Mouse (Mus musculus) lung, adult 2 months (tissue): ENCODE measurements around the gene Slco2b1. TPM values are rescaled to one million over a fixed set of nuclear protein-coding genes. Genes with fewer than 3 reads are reported as not detected.

Source experiments
- DNase-seq: peaks from one replicate; pipeline ENCODE4 v3.0.0; 2022
- H3K4me1 ChIP-seq: fragments of 200-500 bp; 2 replicates; pipeline ENCODE4 v1.6.1; 2011; ENCODE audit warnings: low read length; ENCODE audit not compliant: control insufficient read depth, insufficient read depth
- H3K4me3 ChIP-seq: fragments of 200-500 bp; replicated peaks from 2 replicates; pipeline ENCODE3; 2011; ENCODE audit warnings: low read depth, mild to moderate bottlenecking, control low read depth, low read length; ENCODE audit errors: extremely low read depth
- CTCF ChIP-seq: fragments of 200-500 bp; IDR thresholded peaks from 2 replicates; pipeline ENCODE4 v1.5.1; 2011; ENCODE audit warnings: mild to moderate bottlenecking, low read length, control low read depth; ENCODE audit not compliant: insufficient read depth
- POLR2A ChIP-seq: fragments of 200-500 bp; IDR thresholded peaks from 2 replicates; pipeline ENCODE4 v1.6.1; 2011; ENCODE audit warnings: low read depth, mild to moderate bottlenecking, control low read depth, low read length, borderline replicate concordance; ENCODE audit errors: extremely low read depth
- WGBS: fragments of 180-500 bp; shearing (Covaris S2); methylation state at CpG from one replicate; pipeline ENCODE4 v1.1.7; 2018; 5-methylcytosine and 5-hydroxymethylcytosine counted together
- polyA plus RNA-seq: library from polyadenylated mRNA; depleted of rRNA; stranded (reverse); fragments of >200 nt; gene quantifications from 2 replicates; pipeline ENCODE4 v1.2.3, GENCODE M21; 2012

Gene Slco2b1
- polyA plus RNA-seq, 1 experiment: 16.5 TPM

- no peak for TF ChIP-seq CTCF
- TF ChIP-seq POLR2A: no peak
- 80% methylated on average over 8 of the region's 8 CpGs for WGBS
- H3K4me1 ChIP-seq: no peaks in the 10 kb centered on the region
- H3K4me3 ChIP-seq: no peak overlapping the region
- no peak for DNase-seq
Measured at GRCm38 (mm10) chr7:99673188-99673587, 38.0 kb downstream of the Slco2b1 start.

- no peak for DNase-seq
- H3K4me3 ChIP-seq: no peak overlapping the region
- TF ChIP-seq POLR2A (no peak), CTCF (no peak)
- 68% methylated on average over 9 of the region's 9 CpGs for WGBS
- H3K4me1 ChIP-seq: no peaks in the 10 kb centered on the region
Measured at GRCm38 (mm10) chr7:99671544-99672435, 39.4 kb downstream of the Slco2b1 start.

GRCm38 (mm10) chr7:99670915-99671314 lies 40.2 kb downstream of the Slco2b1 start:
- Histone ChIP-seq H3K4me3 (no peak overlapping the region), H3K4me1 (no peaks in the 10 kb centered on the region)
- no peak for TF ChIP-seq POLR2A
- TF ChIP-seq CTCF: no peak
- no peak for DNase-seq
- 78% methylated on average over 4 of the region's 4 CpGs for WGBS

- Histone ChIP-seq H3K4me3 (no peak overlapping the region), H3K4me1 (peaks cover 6% of the 10 kb centered on the region; the same call in 1 of the 2 replicates)
- TF ChIP-seq POLR2A: no peak
- TF ChIP-seq CTCF: no peak
- WGBS: 63% methylated on average over 4 of the region's 4 CpGs
- peak; percentile 24 for DNase-seq
Measured at GRCm38 (mm10) chr7:99668802-99669201, 42.3 kb downstream of the Slco2b1 start.

- DNase-seq: no peak
- WGBS: 75% methylated on average over 16 of the region's 16 CpGs
- TF ChIP-seq CTCF: no peak
- no peak for TF ChIP-seq POLR2A
- H3K4me3 ChIP-seq: no peak overlapping the region
- H3K4me1 ChIP-seq: peaks cover 6% of the 10 kb centered on the region; the same call in 1 of the 2 replicates
Measured at GRCm38 (mm10) chr7:99667096-99667495, 44.0 kb downstream of the Slco2b1 start.

- DNase-seq: peak; percentile 34
- WGBS: 75% methylated on average over 10 of the region's 10 CpGs
- Histone ChIP-seq H3K4me1 (peaks cover 6% of the 10 kb centered on the region; the same call in 1 of the 2 replicates), H3K4me3 (no peak overlapping the region)
- TF ChIP-seq POLR2A (no peak), CTCF (no peak)
Measured at GRCm38 (mm10) chr7:99665731-99666452, 45.2 kb downstream of the Slco2b1 start.

GRCm38 (mm10) chr7:99664571-99665485 lies 46.3 kb downstream of the Slco2b1 start:
- 37% methylated on average over 11 of the region's 11 CpGs for WGBS
- peak; percentile 65 for DNase-seq
- Histone ChIP-seq H3K4me1 (peaks cover 6% of the 10 kb centered on the region; the same call in 1 of the 2 replicates), H3K4me3 (no peak overlapping the region)
- no peak for TF ChIP-seq POLR2A
- no peak for TF ChIP-seq CTCF

- H3K4me1 ChIP-seq: peaks cover 6% of the 10 kb centered on the region; the same call in 1 of the 2 replicates
- TF ChIP-seq CTCF: no peak
- TF ChIP-seq POLR2A: no peak
- H3K4me3 ChIP-seq: no peak overlapping the region
- no peak for DNase-seq
- WGBS: 88% methylated on average over 9 of the region's 9 CpGs
Measured at GRCm38 (mm10) chr7:99663507-99664220, 47.5 kb downstream of the Slco2b1 start.

GRCm38 (mm10) chr7:99662311-99662710 lies 48.8 kb downstream of the Slco2b1 start:
- TF ChIP-seq CTCF (no peak), POLR2A (no peak)
- no peak for DNase-seq
- no peak overlapping the region for H3K4me3 ChIP-seq
- WGBS: 85% methylated on average over 2 of the region's 2 CpGs
- H3K4me1 ChIP-seq: peaks cover 6% of the 10 kb centered on the region; the same call in 1 of the 2 replicates
